ENCODE assay signal across 21 mouse cellular contexts in genomic region chr12:69495776-69496175, GRCm38 (mm10).
A peak's percentile ranks its signal among the peaks of the same experiment; 100 is the strongest.
DNase-seq lines count a peak whose midpoint lies in the region; ATAC-seq and TF ChIP-seq lines count a peak whose summit lies in the region.
"Had no signal": no experiment of that assay in that cellular context is flagged by ENCODE, and none has a peak within 500 bp of the region (broad histone marks: within the 10 kb centered on the region; RNA-seq: fewer than 3 reads in every experiment).

No protein-coding gene starts in this region.

- no peak overlapping the region for H3K4me2 ChIP-seq in kidney, embryonic 14.5 days (replicated peaks; ENCODE audit: low read depth, low read length)
- H3K4me2 ChIP-seq in kidney, embryonic 16.5 days (replicated peaks; ENCODE audit: low read depth, low read length): no peak overlapping the region
- no peak overlapping the region for H3K4me2 ChIP-seq in intestine, embryonic 16.5 days (ENCODE audit: low read depth, low read length)
- H3K4me2 ChIP-seq: embryonic facial prominence, embryonic 12.5 days; liver, embryonic 11.5 days had no signal

- no peak for TF ChIP-seq EP300 in heart, adult 2 months (IDR thresholded peaks at IDR 0.05; ENCODE audit: insufficient read depth, low read depth, low read length)
- peak in 1 of 2 experiments; percentile 53; a peak in 1 of 4 replicates for TF ChIP-seq EP300 in MEL (IDR thresholded peaks at IDR 0.05; ENCODE audit: low read depth in 1 of 2, low read length in 2 of 2)

- peaks cover 12% of the 10 kb centered on the region for H3K4me1 ChIP-seq in heart, adult 2 months (ENCODE audit: control insufficient read depth, insufficient read depth, low read length)
- H3K4me1 ChIP-seq in kidney, embryonic 14.5 days (ENCODE audit: control insufficient read depth, insufficient read depth, low read length): no peaks in the 10 kb centered on the region
- H3K4me1 ChIP-seq in kidney, embryonic 16.5 days (ENCODE audit: insufficient read depth, low read length): peaks cover 16% of the 10 kb centered on the region
- peaks cover 11 to 30% of the 10 kb centered on the region in 2 experiments for H3K4me1 ChIP-seq in MEL (ENCODE audit: control insufficient read depth in 1 of 2, insufficient read depth in 2 of 2, low read length in 2 of 2)
- H3K4me1 ChIP-seq in intestine, embryonic 16.5 days (ENCODE audit: control insufficient read depth, insufficient read depth, low read length): peaks cover 9% of the 10 kb centered on the region
- H3K4me1 ChIP-seq: midbrain, embryonic 10.5 days had no signal

- intact Hi-C loops in heart, adult 2 months (cut with DNase I): loop anchor here (5.0 kb wide), 1 partner anchor 48 kb away; no protein-coding TSS in a partner anchor

- TF ChIP-seq RAD21 in MEL (IDR thresholded peaks at IDR 0.05; ENCODE audit: low read depth, low read length): no peak

- TF ChIP-seq CTCF in heart, adult 2 months (IDR thresholded peaks at IDR 0.05): no peak
- TF ChIP-seq CTCF in MEL (IDR thresholded peaks at IDR 0.05 in 2 of 3, conservative IDR thresholded peaks at IDR 0.05 in 1 of 3; ENCODE audit: control insufficient read depth in 1 of 3, insufficient read depth in 1 of 3, low read depth in 2 of 3, low read length in 3 of 3, poor library complexity in 1 of 3, severe bottlenecking in 1 of 3): no peak

- no peaks in the 10 kb centered on the region for H3K9me3 ChIP-seq in kidney, embryonic 14.5 days (ENCODE audit: control insufficient read depth, low read length)
- no peaks in the 10 kb centered on the region for H3K9me3 ChIP-seq in kidney, embryonic 16.5 days (ENCODE audit: low read length)
- H3K9me3 ChIP-seq in MEL (replicated peaks; ENCODE audit: insufficient read depth, low read length): no peaks in the 10 kb centered on the region
- no peaks in the 10 kb centered on the region for H3K9me3 ChIP-seq in intestine, embryonic 16.5 days (ENCODE audit: control insufficient read depth, low read length)
- H3K9me3 ChIP-seq: embryonic facial prominence, embryonic 12.5 days; midbrain, embryonic 10.5 days had no signal

- H3K27ac ChIP-seq in heart, adult 2 months: peak overlapping the region; percentile 71; the same call in 1 of the 2 replicates
- H3K27ac ChIP-seq in kidney, embryonic 14.5 days (ENCODE audit: low read depth, low read length): 0 out of 2 replicates have a peak overlapping the region, but pooled peaks have one; percentile 17
- H3K27ac ChIP-seq in kidney, embryonic 16.5 days (ENCODE audit: low read length): no peak overlapping the region; the same call in 1 of the 2 replicates
- no peak overlapping the region; the same call in 1 of the 2 replicates for H3K27ac ChIP-seq in MEL (ENCODE audit: control insufficient read depth, low read depth, low read length)
- H3K27ac ChIP-seq in intestine, embryonic 16.5 days (ENCODE audit: low read length): peak overlapping the region; percentile 23
- H3K27ac ChIP-seq: embryonic facial prominence, embryonic 12.5 days; midbrain, embryonic 10.5 days had no signal

- no peak overlapping the region for H3K9ac ChIP-seq in heart, adult 2 months (ENCODE audit: low read depth, low read length)
- H3K9ac ChIP-seq in kidney, embryonic 14.5 days (ENCODE audit: low read depth, low read length): no peak overlapping the region
- H3K9ac ChIP-seq in kidney, embryonic 16.5 days (replicated peaks; ENCODE audit: low read length): no peak overlapping the region
- no peak overlapping the region for H3K9ac ChIP-seq in MEL (ENCODE audit: control insufficient read depth, low read depth, low read length, poor library complexity, severe bottlenecking)
- H3K9ac ChIP-seq in intestine, embryonic 16.5 days (ENCODE audit: low read depth, low read length): no peak overlapping the region
- H3K9ac ChIP-seq: embryonic facial prominence, embryonic 12.5 days had no signal

- H3K36me3 ChIP-seq in heart, adult 2 months (ENCODE audit: control insufficient read depth, insufficient read depth, low read length): no peaks in the 10 kb centered on the region
- no peaks in the 10 kb centered on the region for H3K36me3 ChIP-seq in kidney, embryonic 14.5 days (ENCODE audit: control insufficient read depth, insufficient read depth, low read length)
- H3K36me3 ChIP-seq in kidney, embryonic 16.5 days (ENCODE audit: insufficient read depth, low read length): no peaks in the 10 kb centered on the region
- H3K36me3 ChIP-seq in MEL (ENCODE audit: control insufficient read depth in 1 of 2, insufficient read depth in 2 of 2, low read length in 2 of 2): peaks cover 0 to 16% of the 10 kb centered on the region in 2 experiments; a peak in 2 of 4 replicates
- H3K36me3 ChIP-seq in intestine, embryonic 16.5 days (ENCODE audit: control insufficient read depth, insufficient read depth, low read length): no peaks in the 10 kb centered on the region
- H3K36me3 ChIP-seq: embryonic facial prominence, embryonic 12.5 days; midbrain, embryonic 10.5 days had no signal

- H3K79me2 ChIP-seq in heart, adult 2 months (replicated peaks; ENCODE audit: control insufficient read depth, insufficient read depth, low read length): no peaks in the 10 kb centered on the region
- no peaks in the 10 kb centered on the region for H3K79me2 ChIP-seq in MEL (ENCODE audit: control insufficient read depth, insufficient read depth, low read length, poor library complexity)

- no peak overlapping the region for H3K4me3 ChIP-seq in heart, adult 2 months
- H3K4me3 ChIP-seq in kidney, embryonic 14.5 days (ENCODE audit: low read length): no peak overlapping the region
- H3K4me3 ChIP-seq in kidney, embryonic 16.5 days (ENCODE audit: low read length): no peak overlapping the region
- no peak overlapping the region for H3K4me3 ChIP-seq in MEL (ENCODE audit: control insufficient read depth in 1 of 2, insufficient read depth in 1 of 2, low read depth in 2 of 2, low read length in 2 of 2)
- H3K4me3 ChIP-seq in intestine, embryonic 16.5 days (ENCODE audit: low read length): no peak overlapping the region
- H3K4me3 ChIP-seq: embryonic facial prominence, embryonic 12.5 days; midbrain, embryonic 10.5 days had no signal

- TF ChIP-seq POLR2A in heart, adult 2 months (IDR thresholded peaks at IDR 0.05; ENCODE audit: insufficient read depth, low read depth, low read length): no peak
- no peak for TF ChIP-seq POLR2A in MEL (IDR thresholded peaks at IDR 0.05; ENCODE audit: control insufficient read depth in 1 of 2, insufficient read depth in 1 of 2, low read depth in 1 of 2, low read length in 2 of 2, poor library complexity in 1 of 2)

- 56% methylated on average over 5 of the region's 5 CpGs for WGBS in heart, adult 2 months
- WGBS in kidney, embryonic 14.5 days: 75% methylated on average over 5 of the region's 5 CpGs
- WGBS in kidney, embryonic 16.5 days: 76% methylated on average over 5 of the region's 5 CpGs
- WGBS in intestine, embryonic 16.5 days: 79% methylated on average over 5 of the region's 5 CpGs

- H3K27me3 ChIP-seq in heart, adult 2 months (ENCODE audit: control insufficient read depth, insufficient read depth, low read length): no peaks in the 10 kb centered on the region
- no peaks in the 10 kb centered on the region for H3K27me3 ChIP-seq in kidney, embryonic 14.5 days (ENCODE audit: control insufficient read depth, insufficient read depth, low read length)
- H3K27me3 ChIP-seq in kidney, embryonic 16.5 days (ENCODE audit: insufficient read depth, low read length): no peaks in the 10 kb centered on the region
- no peaks in the 10 kb centered on the region for H3K27me3 ChIP-seq in MEL (ENCODE audit: control insufficient read depth in 1 of 2, insufficient read depth in 2 of 2, low read length in 2 of 2)
- H3K27me3 ChIP-seq in intestine, embryonic 16.5 days (replicated peaks; ENCODE audit: control insufficient read depth, insufficient read depth, low read length): no peaks in the 10 kb centered on the region
- H3K27me3 ChIP-seq: CH12.LX; embryonic facial prominence, embryonic 12.5 days had no signal

- ATAC-seq in kidney, embryonic 14.5 days (ENCODE audit: low FRiP score, low TSS enrichment): no peak
- no peak for ATAC-seq in kidney, embryonic 16.5 days (ENCODE audit: low FRiP score, low TSS enrichment)
- no peak for ATAC-seq in intestine, embryonic 16.5 days
- ATAC-seq: forebrain, embryonic 16.5 days; hindbrain, embryonic 16.5 days had no signal

- DNase-seq in heart, adult 2 months: no peak
- DNase-seq in heart, adult 18-20 months: no peak
- DNase-seq in MEL (ENCODE audit: low read depth, low spot score): peak; percentile 52
- DNase-seq in cerebellum, postnatal 4 days (ENCODE audit: low spot score in 2 of 2): no peak
- no peak for DNase-seq in adrenal gland, postnatal 14 days
- DNase-seq: cerebellum, adult 2 months; cerebellum, postnatal 36 days; kidney, adult 2 months; layer of hippocampus, adult 9-11 months; lung, postnatal 14 days; right cerebral cortex, postnatal 4 days; thymus, postnatal 14 days had no signal

TF ChIP-seq in MEL, 35 proteins besides CTCF, POLR2A, EP300 and RAD21:
- TF ChIP-seq MXI1 (IDR thresholded peaks at IDR 0.05; ENCODE audit: low read depth, low read length) (peak; percentile 61; the same call in 1 of the 2 replicates), ELF1 (IDR thresholded peaks at IDR 0.05; ENCODE audit: low read depth, low read length) (0 out of 2 replicates have a peak, but pooled peaks have one; percentile 27), BHLHE40 (IDR thresholded peaks at IDR 0.05; ENCODE audit: borderline replicate concordance, low read depth, low read length) (peak; percentile 90), HCFC1 (IDR thresholded peaks at IDR 0.05; ENCODE audit: low read depth, low read length) (0 out of 2 replicates have a peak, but pooled peaks have one; percentile 18), ZMIZ1 (IDR thresholded peaks at IDR 0.05; ENCODE audit: low read depth, low read length) (no peak), GATA1 (IDR thresholded peaks at IDR 0.05; ENCODE audit: low read depth, low read length) (peak; percentile 66), NRF1 (IDR thresholded peaks at IDR 0.05; ENCODE audit: insufficient read depth, low read depth, low read length, poor library complexity, severe bottlenecking) (no peak), MAX (IDR thresholded peaks at IDR 0.05; ENCODE audit: low read length) (peak; percentile 47; the same call in 1 of the 2 replicates), ETS1 (IDR thresholded peaks at IDR 0.05; ENCODE audit: low read depth, low read length) (peak; percentile 76), ZNF384 (IDR thresholded peaks at IDR 0.05; ENCODE audit: low read depth, low read length) (no peak), TCF12 (IDR thresholded peaks at IDR 0.05; ENCODE audit: low read depth, low read length) (no peak), RCOR1 (IDR thresholded peaks at IDR 0.05; ENCODE audit: low read depth, low read length) (0 out of 2 replicates have a peak, but pooled peaks have one; percentile 50)

Comparison
In these comparisons a context has a peak if more than half of its experiments do, and no peak if none do; other contexts are left out.
1. H3K27ac ChIP-seq: peak in heart, adult 2 months (single experiment), kidney, embryonic 14.5 days (single experiment) and intestine, embryonic 16.5 days (single experiment); none in kidney, embryonic 16.5 days (single experiment) and MEL (single experiment).